Comparison of ENCODE assay signal across 8 mouse cellular contexts in the genomic region with DNA sequence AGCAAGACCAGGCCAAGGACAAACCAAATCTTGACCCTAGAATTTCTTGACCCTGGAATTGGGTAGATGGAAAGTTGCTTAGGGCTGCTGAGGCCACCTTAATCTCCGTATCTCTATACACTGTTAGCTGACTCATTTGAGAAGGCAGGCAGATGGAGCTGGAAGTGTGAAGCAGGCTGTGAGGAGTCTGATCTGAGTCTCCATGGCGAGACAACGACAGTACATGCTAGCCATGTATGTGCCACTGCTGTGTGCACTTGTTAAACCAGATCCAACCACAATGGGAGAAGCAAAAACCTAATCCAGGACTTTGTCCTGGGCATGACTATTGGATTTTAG. TPM values are rescaled to one million over a fixed set of nuclear protein-coding genes. Genes with fewer than 3 reads are reported as not detected.
DNase-seq lines count a peak whose midpoint lies in the region; ATAC-seq and TF ChIP-seq lines count a peak whose summit lies in the region.

No protein-coding gene starts in this region.

- H3K27me3 ChIP-seq in lung, embryonic 16.5 days (ENCODE audit: control insufficient read depth, insufficient read depth, low read depth, low read length): no peaks in the 10 kb centered on the region
- H3K27me3 ChIP-seq in intestine, postnatal 0 days (replicated peaks; ENCODE audit: control insufficient read depth, insufficient read depth, low read length): no peaks in the 10 kb centered on the region
- H3K27me3 ChIP-seq in neural tube, embryonic 15.5 days (replicated peaks): no peaks in the 10 kb centered on the region

- H3K9ac ChIP-seq in lung, embryonic 16.5 days (ENCODE audit: low read length): no peak overlapping the region
- H3K9ac ChIP-seq in intestine, postnatal 0 days (ENCODE audit: low read depth, low read length): no peak overlapping the region
- no peak overlapping the region for H3K9ac ChIP-seq in neural tube, embryonic 15.5 days (replicated peaks)

- WGBS in lung, embryonic 16.5 days: 70% methylated on average over 3 of the region's 3 CpGs
- WGBS in intestine, postnatal 0 days: 60% methylated on average over 3 of the region's 3 CpGs
- WGBS in neural tube, embryonic 15.5 days: 79% methylated on average over 3 of the region's 3 CpGs

- no peaks in the 10 kb centered on the region for H3K9me3 ChIP-seq in lung, embryonic 16.5 days (ENCODE audit: control insufficient read depth, low read length)
- no peaks in the 10 kb centered on the region for H3K9me3 ChIP-seq in intestine, postnatal 0 days (ENCODE audit: control insufficient read depth)
- H3K9me3 ChIP-seq in neural tube, embryonic 15.5 days (replicated peaks): no peaks in the 10 kb centered on the region

- ATAC-seq in frontal cortex, adult (ENCODE audit: low TSS enrichment): peak; percentile 80
- ATAC-seq in lung, embryonic 16.5 days (ENCODE audit: low read depth): no peak
- ATAC-seq in intestine, postnatal 0 days: 0 out of 2 replicates have a peak, but pooled peaks have one; percentile 17
- no peak for ATAC-seq in neural tube, embryonic 15.5 days (ENCODE audit: low FRiP score)

- no peak overlapping the region for H3K4me3 ChIP-seq in lung, embryonic 16.5 days (ENCODE audit: low read length)
- no peak overlapping the region for H3K4me3 ChIP-seq in intestine, postnatal 0 days (ENCODE audit: low read depth, low read length)
- no peak overlapping the region for H3K4me3 ChIP-seq in neural tube, embryonic 15.5 days (replicated peaks)

- DNase-seq in frontal cortex, postnatal 10 days (ENCODE audit: low spot score in 2 of 2): no peak
- DNase-seq in lung, adult 18-20 months: no peak
- no peak for DNase-seq in adrenal gland, adult 2 months
- no peak for DNase-seq in thymus, postnatal 14 days

- TF ChIP-seq CTCF in intestine, postnatal 0 days (IDR thresholded peaks at IDR 0.05; ENCODE audit: low read depth): no peak

- H3K36me3 ChIP-seq in lung, embryonic 16.5 days (ENCODE audit: control insufficient read depth, insufficient read depth, low read length): no peaks in the 10 kb centered on the region
- H3K36me3 ChIP-seq in intestine, postnatal 0 days (ENCODE audit: control insufficient read depth, insufficient read depth): no peaks in the 10 kb centered on the region
- H3K36me3 ChIP-seq in neural tube, embryonic 15.5 days: no peaks in the 10 kb centered on the region

- peaks cover 15% of the 10 kb centered on the region for H3K4me1 ChIP-seq in lung, embryonic 16.5 days (replicated peaks; ENCODE audit: control insufficient read depth, insufficient read depth, low read length)
- 0 out of 2 replicates have a peak, but pooled peaks cover 4% of the 10 kb centered on the region for H3K4me1 ChIP-seq in intestine, postnatal 0 days (replicated peaks; ENCODE audit: control insufficient read depth, insufficient read depth, low read length)
- peaks cover 35% of the 10 kb centered on the region for H3K4me1 ChIP-seq in neural tube, embryonic 15.5 days

- H3K27ac ChIP-seq in lung, embryonic 16.5 days (ENCODE audit: low read length): peak overlapping the region; percentile 28; the same call in 1 of the 2 replicates
- peak overlapping the region; percentile 31 for H3K27ac ChIP-seq in intestine, postnatal 0 days (ENCODE audit: low read depth, low read length)
- peak overlapping the region; percentile 49 for H3K27ac ChIP-seq in neural tube, embryonic 15.5 days (replicated peaks)

- no peak overlapping the region for H3K4me2 ChIP-seq in lung, embryonic 16.5 days (ENCODE audit: low read depth, low read length)
- H3K4me2 ChIP-seq in intestine, postnatal 0 days (replicated peaks; ENCODE audit: low read depth): no peak overlapping the region
- no peak overlapping the region for H3K4me2 ChIP-seq in neural tube, embryonic 15.5 days

RNA-seq across cellular contexts. Expression of gene Abtb2, which starts 26.4 kb away (rescaled TPM):
- polyA plus RNA-seq in lung, embryonic 16.5 days (2015; fragmentation: Nextera tagmentation; extraction: Ambion mirVana): 6.6 and 7.7 TPM in 2 replicates
- polyA plus RNA-seq in intestine, postnatal 0 days (2015; fragmentation: Nextera tagmentation; extraction: Ambion mirVana): 3.8 and 3.9 TPM in 2 replicates
- 10.8 and 11.5 TPM in 2 replicates for polyA plus RNA-seq in neural tube, embryonic 15.5 days (2015; fragmentation: Nextera tagmentation; extraction: Ambion mirVana)
- total RNA-seq in adrenal gland, adult 2 months (2021): 10 to 100 TPM in 1 of 2 experiments, 1 to 10 TPM in 1; 6.3 to 36.7 TPM
- 46.1 and 72.3 TPM in 2 replicates for polyA plus RNA-seq in adrenal gland, adult 2 months (2012; rRNA removed)

Comparison
In these comparisons a context has a peak if more than half of its experiments do, and no peak if none do; other contexts are left out.
1. ATAC-seq: peak in frontal cortex, adult (single experiment) and intestine, postnatal 0 days (single experiment); none in lung, embryonic 16.5 days (single experiment) and neural tube, embryonic 15.5 days (single experiment).
2. Peak in every context shown above with its lines, with median percentiles within 50 percentile points of each other: H3K27ac ChIP-seq.